Mouse (Mus musculus) mouse trophoblast stem cell (cell line): ENCODE results near the gene Sppl2b.

Experiments
- in situ Hi-C, 2 experiments: fragments of 300-500 bp; cut with MseI, MboI; formaldehyde crosslinking; loops; 2 replicates in 1 of 2; 3 replicates in 1 of 2; pipeline ENCODE4 v1.15.1; 2025

Gene Sppl2b

GRCm38 (mm10) chr10:80896581-80897485, 41.8 kb downstream of the Sppl2b start:
- in situ Hi-C loops = no loop called here

GRCm38 (mm10) chr10:80897861-80898510, 42.9 kb downstream of the Sppl2b start:
- in situ Hi-C loops = no loop called here

GRCm38 (mm10) chr10:80899074-80899473, 44.0 kb downstream of the Sppl2b start:
- in situ Hi-C loops = no loop called here

- in situ Hi-C loops = no loop called here
Observed at GRCm38 (mm10) chr10:80899591-80900317, 44.7 kb downstream of the Sppl2b start.

GRCm38 (mm10) chr10:80900318-80901247, 45.5 kb downstream of the Sppl2b start, which contains the start of gene Timm13:
Timm13 (minus strand) TSS chr10:80900969.
- in situ Hi-C loops = no loop called here

GRCm38 (mm10) chr10:80901409-80902272, 46.6 kb downstream of the Sppl2b start:
- in situ Hi-C loops = no loop called here

- in situ Hi-C loops = no loop called here
Observed at GRCm38 (mm10) chr10:80902273-80902940, 47.3 kb downstream of the Sppl2b start.

- in situ Hi-C loops = no loop called here
Observed at GRCm38 (mm10) chr10:80903282-80903681, 48.2 kb downstream of the Sppl2b start.

GRCm38 (mm10) chr10:80904004-80904693, 49.1 kb downstream of the Sppl2b start:
- in situ Hi-C loops = no loop called here

- in situ Hi-C loops = no loop called here
Observed at GRCm38 (mm10) chr10:80904709-80905108, 49.6 kb downstream of the Sppl2b start.

GRCm38 (mm10) chr10:80909375-80910162, 54.5 kb downstream of the Sppl2b start:
- in situ Hi-C loops = no loop called here

GRCm38 (mm10) chr10:80911354-80911753, 56.3 kb downstream of the Sppl2b start:
- in situ Hi-C loops = no loop called here

GRCm38 (mm10) chr10:80911891-80912290, 56.8 kb downstream of the Sppl2b start:
- in situ Hi-C loops = no loop called here

- in situ Hi-C loops = no loop called here
Observed at GRCm38 (mm10) chr10:80913364-80914011, 58.4 kb downstream of the Sppl2b start.

- in situ Hi-C loops = no loop called here
Observed at GRCm38 (mm10) chr10:80914253-80914656, 59.2 kb downstream of the Sppl2b start.

- in situ Hi-C loops = no loop called here
Observed at GRCm38 (mm10) chr10:80915260-80915659, 60.2 kb downstream of the Sppl2b start.

GRCm38 (mm10) chr10:80915736-80916135, 60.7 kb downstream of the Sppl2b start:
- in situ Hi-C loops = no loop called here
